Mouse (Mus musculus) lung, embryonic 16.5 days (tissue): ENCODE measurements around the gene Ttll12. TPM values are rescaled to one million over a fixed set of nuclear protein-coding genes. Genes with fewer than 3 reads are reported as not detected.

Experiments used
- ATAC-seq: fragments of 200-750 bp; cut with Nextera tagmentation; 2 replicates; pipeline ENCODE4 v1.8.0; 2017; ENCODE audit warnings: low read depth, mild to moderate bottlenecking, moderate library complexity
- H3K27ac ChIP-seq: fragments of 300-500 bp; sonication (generic); 2 replicates; pipeline ENCODE4 v1.5.1; 2014; ENCODE audit warnings: mild to moderate bottlenecking, control low read depth, low read length
- H3K27me3 ChIP-seq: fragments of 300-500 bp; sonication (generic); 2 replicates; pipeline ENCODE4 v1.6.1; 2014; ENCODE audit warnings: low read depth, low read length, mixed read lengths; ENCODE audit not compliant: control insufficient read depth, insufficient read depth
- H3K36me3 ChIP-seq: fragments of 300-500 bp; sonication (generic); 2 replicates; pipeline ENCODE4 v1.6.1; 2014; ENCODE audit warnings: low read length; ENCODE audit not compliant: control insufficient read depth, insufficient read depth
- H3K4me1 ChIP-seq: fragments of 300-500 bp; sonication (generic); replicated peaks from 2 replicates; pipeline ENCODE4 v1.6.1; 2014; ENCODE audit warnings: low read length, mixed read lengths; ENCODE audit not compliant: control insufficient read depth, insufficient read depth
- H3K4me2 ChIP-seq: fragments of 300-500 bp; sonication (generic); 2 replicates; pipeline ENCODE4 v1.6.1; 2014; ENCODE audit warnings: low read depth, low read length, control low read depth
- H3K4me3 ChIP-seq: fragments of 300-500 bp; sonication (generic); 2 replicates; pipeline ENCODE4 v1.5.1; 2014; ENCODE audit warnings: mild to moderate bottlenecking, low read length, control low read depth
- H3K9ac ChIP-seq: fragments of 300-500 bp; sonication (generic); 2 replicates; pipeline ENCODE4 v1.6.1; 2014; ENCODE audit warnings: low read length, control low read depth
- H3K9me3 ChIP-seq: fragments of 300-500 bp; sonication (generic); 2 replicates; pipeline ENCODE4 v1.6.1; 2016; ENCODE audit warnings: low read length; ENCODE audit not compliant: control insufficient read depth
- WGBS: fragments of 180-500 bp; shearing (Covaris S2); extraction: QIAGEN DNeasy Blood & Tissue Kit; methylation state at CpG from one replicate; pipeline ENCODE4 v1.1.7; 2014; 5-methylcytosine and 5-hydroxymethylcytosine counted together
- polyA plus RNA-seq: library from polyadenylated mRNA; unstranded; fragments of >200 nt; fragmentation: Nextera tagmentation; extraction: Ambion mirVana; gene quantifications from 2 replicates; pipeline ENCODE4 v1.2.1, GENCODE M21; 2015

Gene Ttll12
- polyA plus RNA-seq, 1 experiment from 2014 or later = 32.7 TPM

GRCm38 (mm10) chr15:83601185-83601584, 6.2 kb upstream of the Ttll12 start:
- peaks cover 3% of the 10 kb centered on the region; the same call in 1 of the 2 replicates for H3K4me1 ChIP-seq
- no peaks in the 10 kb centered on the region for H3K9me3 ChIP-seq
- no peak overlapping the region for H3K9ac ChIP-seq
- 69% methylated on average over 4 of the region's 4 CpGs for WGBS
- no peak overlapping the region for H3K27ac ChIP-seq
- no peak overlapping the region for H3K4me2 ChIP-seq
- H3K36me3 ChIP-seq = no peaks in the 10 kb centered on the region
- no peak for ATAC-seq
- no peaks in the 10 kb centered on the region for H3K27me3 ChIP-seq
- no peak overlapping the region for H3K4me3 ChIP-seq

- WGBS = 82% methylated on average over 4 of the region's 4 CpGs
- Histone ChIP-seq H3K9ac (no peak overlapping the region), H3K9me3 (no peaks in the 10 kb centered on the region), H3K36me3 (no peaks in the 10 kb centered on the region), H3K27me3 (no peaks in the 10 kb centered on the region), H3K27ac (no peak overlapping the region), H3K4me2 (no peak overlapping the region), H3K4me1 (peaks cover 13% of the 10 kb centered on the region), H3K4me3 (no peak overlapping the region)
- ATAC-seq = no peak
Measured at GRCm38 (mm10) chr15:83596833-83597232, 1.9 kb upstream of the Ttll12 start.

GRCm38 (mm10) chr15:83595364-83595711, 381 bp upstream of the Ttll12 start:
- H3K27ac ChIP-seq = no peak overlapping the region
- peak overlapping the region; percentile 87 for H3K9ac ChIP-seq
- 31% methylated on average over 7 of the region's 7 CpGs for WGBS
- peak overlapping the region; percentile 94 for H3K4me2 ChIP-seq
- peaks cover 13% of the 10 kb centered on the region for H3K4me1 ChIP-seq
- peak; percentile 15; the same call in 1 of the 2 replicates for ATAC-seq
- no peaks in the 10 kb centered on the region for H3K9me3 ChIP-seq
- no peaks in the 10 kb centered on the region for H3K27me3 ChIP-seq
- peak overlapping the region; percentile 83 for H3K4me3 ChIP-seq
- no peaks in the 10 kb centered on the region for H3K36me3 ChIP-seq

DNA sequence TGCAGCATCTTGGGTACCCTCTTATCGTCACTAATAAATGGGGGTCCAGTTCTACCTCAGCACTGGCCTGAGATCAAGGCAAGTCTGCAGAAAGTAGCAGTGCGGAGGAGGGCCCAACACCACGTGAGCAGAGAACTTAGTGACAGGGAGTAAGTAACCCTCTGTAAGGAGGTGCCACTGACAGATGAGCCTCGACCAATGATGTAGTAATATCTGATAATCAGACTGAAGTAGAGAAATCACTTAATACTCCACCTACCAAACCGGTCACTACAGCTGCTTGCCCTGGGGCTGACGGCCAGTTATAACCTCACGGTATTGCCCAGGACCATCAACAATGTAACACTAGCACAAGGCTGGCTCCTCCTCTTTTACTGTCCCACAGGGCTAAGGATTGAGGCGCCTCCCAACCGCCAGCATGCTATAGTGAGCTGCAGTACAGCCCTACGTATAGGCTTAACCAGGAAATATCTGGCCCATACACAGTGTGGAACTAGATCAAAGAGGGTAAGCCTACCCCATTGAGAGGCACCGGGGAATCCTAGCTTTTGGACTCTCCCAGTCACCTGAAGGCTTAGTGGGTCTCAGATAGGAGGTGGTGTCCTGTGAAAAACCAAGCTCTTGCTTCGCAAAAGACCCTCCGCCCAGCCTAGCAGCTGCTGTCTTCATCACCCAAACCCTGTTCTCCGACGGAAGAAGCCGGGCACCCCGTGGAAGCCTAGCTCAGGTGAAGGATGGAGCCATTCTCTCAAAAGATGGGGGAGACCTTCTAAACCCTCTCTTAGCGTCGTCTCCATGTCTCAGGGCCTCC, 1.1 kb downstream of the Ttll12 start:
- no peaks in the 10 kb centered on the region for H3K27me3 ChIP-seq
- H3K9me3 ChIP-seq = no peaks in the 10 kb centered on the region
- H3K4me3 ChIP-seq = peak overlapping the region; percentile 83
- peak overlapping the region; percentile 94 for H3K4me2 ChIP-seq
- peak overlapping the region; percentile 87 for H3K9ac ChIP-seq
- no peaks in the 10 kb centered on the region for H3K36me3 ChIP-seq
- peak; percentile 47 for ATAC-seq
- no peak overlapping the region; the same call in 1 of the 2 replicates for H3K27ac ChIP-seq
- H3K4me1 ChIP-seq = peaks cover 13% of the 10 kb centered on the region
- WGBS = 9% methylated on average over 19 of the region's 19 CpGs

GRCm38 (mm10) chr15:83593189-83593585, 1.8 kb downstream of the Ttll12 start:
- no peaks in the 10 kb centered on the region for H3K36me3 ChIP-seq
- ATAC-seq = no peak
- no peak overlapping the region for H3K27ac ChIP-seq
- H3K9ac ChIP-seq = no peak overlapping the region
- H3K9me3 ChIP-seq = no peaks in the 10 kb centered on the region
- H3K4me2 ChIP-seq = no peak overlapping the region
- no peaks in the 10 kb centered on the region for H3K27me3 ChIP-seq
- H3K4me3 ChIP-seq = no peak overlapping the region
- H3K4me1 ChIP-seq = peaks cover 13% of the 10 kb centered on the region

DNA sequence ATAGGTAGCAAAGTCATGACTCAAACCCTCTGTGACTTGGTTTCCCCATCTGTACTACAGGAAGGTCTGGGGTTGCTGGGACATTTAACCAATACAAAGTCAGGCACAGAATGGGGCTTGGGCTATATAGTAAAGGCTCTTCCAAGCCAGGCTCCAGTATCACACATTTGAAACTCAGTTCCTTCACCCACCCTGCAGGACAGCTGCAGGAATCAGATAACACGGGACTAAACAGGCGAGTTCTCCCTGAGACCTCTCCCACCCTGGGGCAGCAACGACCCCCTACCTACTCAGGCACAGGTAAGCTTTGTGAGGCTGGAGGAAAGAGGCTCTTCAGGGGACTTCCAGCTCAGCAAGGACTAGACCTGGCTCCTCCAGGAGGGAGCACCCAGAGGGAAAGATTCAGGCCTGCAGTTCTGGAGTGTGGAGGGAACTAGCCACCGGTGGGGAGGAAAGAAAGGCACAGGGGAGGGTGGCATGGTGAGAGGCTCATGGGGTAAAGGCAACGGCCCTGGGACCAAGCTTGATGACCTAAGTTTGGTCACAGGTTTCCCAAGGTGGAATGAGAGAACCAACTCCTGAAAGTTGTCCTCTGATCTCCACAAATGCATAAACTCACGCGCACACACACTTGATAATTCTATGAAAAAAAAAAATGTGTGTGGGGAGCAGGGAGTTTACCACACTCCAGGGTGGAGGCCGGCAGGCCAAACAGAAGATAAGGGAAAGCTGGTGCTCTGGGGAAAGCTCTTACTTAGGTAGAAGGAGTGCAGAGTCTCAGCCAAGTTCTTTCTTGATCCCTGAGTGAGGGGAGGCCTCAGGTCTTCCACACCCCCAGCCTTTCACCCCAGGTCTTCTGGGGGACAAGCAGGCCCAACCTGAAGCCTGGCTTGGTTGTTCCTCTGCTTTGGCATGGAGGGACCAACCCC, 2.4 kb downstream of the Ttll12 start:
- no peak for ATAC-seq
- H3K27ac ChIP-seq = no peak overlapping the region
- 65% methylated on average over 8 of the region's 8 CpGs for WGBS
- no peaks in the 10 kb centered on the region for H3K27me3 ChIP-seq
- H3K4me2 ChIP-seq = no peak overlapping the region
- H3K4me1 ChIP-seq = peaks cover 13% of the 10 kb centered on the region
- no peaks in the 10 kb centered on the region for H3K9me3 ChIP-seq
- H3K36me3 ChIP-seq = no peaks in the 10 kb centered on the region; the same call in 1 of the 2 replicates
- H3K4me3 ChIP-seq = no peak overlapping the region
- H3K9ac ChIP-seq = no peak overlapping the region

GRCm38 (mm10) chr15:83591758-83592157, 3.2 kb downstream of the Ttll12 start:
- H3K27ac ChIP-seq = no peak overlapping the region
- no peak for ATAC-seq
- H3K4me1 ChIP-seq = peaks cover 13% of the 10 kb centered on the region
- H3K9ac ChIP-seq = no peak overlapping the region
- 80% methylated on average over 6 of the region's 6 CpGs for WGBS
- H3K4me2 ChIP-seq = no peak overlapping the region
- no peaks in the 10 kb centered on the region for H3K9me3 ChIP-seq
- H3K27me3 ChIP-seq = no peaks in the 10 kb centered on the region
- peaks cover 5% of the 10 kb centered on the region for H3K36me3 ChIP-seq
- H3K4me3 ChIP-seq = no peak overlapping the region

- WGBS = 93% methylated on average over 4 of the region's 4 CpGs
- no peaks in the 10 kb centered on the region for H3K27me3 ChIP-seq
- ATAC-seq = no peak
Measured at GRCm38 (mm10) chr15:83590841-83591240, 4.1 kb downstream of the Ttll12 start.

DNA sequence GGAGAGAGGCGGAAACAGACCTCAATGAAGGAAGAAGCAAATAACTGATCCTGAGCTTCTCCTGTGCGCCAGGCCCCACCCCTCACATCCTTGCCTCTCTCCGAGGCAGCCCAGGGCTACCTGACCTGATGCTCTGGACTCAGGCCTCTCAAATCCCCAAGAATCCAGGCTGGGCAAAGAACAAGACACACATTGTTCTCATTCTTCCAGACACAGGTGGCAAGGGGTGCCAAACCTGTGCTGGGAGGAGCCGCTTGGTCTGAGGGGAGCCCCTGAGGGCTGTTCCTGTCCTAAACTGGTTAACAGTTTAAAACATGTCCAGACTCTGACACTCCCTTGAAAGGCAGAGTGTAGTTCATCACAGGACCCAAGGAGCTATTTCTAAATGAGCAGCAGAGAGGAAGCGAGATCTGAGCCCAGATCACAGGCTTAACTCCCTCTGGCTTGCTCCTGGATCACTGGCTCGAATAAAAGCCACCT, 10.2 kb downstream of the Ttll12 start:
- Histone ChIP-seq H3K36me3 (peaks cover 41% of the 10 kb centered on the region), H3K9ac (no peak overlapping the region), H3K27ac (no peak overlapping the region), H3K9me3 (peaks cover 5% of the 10 kb centered on the region; the same call in 1 of the 2 replicates), H3K4me1 (no peaks in the 10 kb centered on the region), H3K4me3 (no peak overlapping the region), H3K27me3 (no peaks in the 10 kb centered on the region), H3K4me2 (no peak overlapping the region)
- ATAC-seq = no peak
- WGBS = 83% methylated on average over 6 of the region's 6 CpGs

More at GRCm38 (mm10) chr15:83590841-83591240, 4.1 kb downstream of the Ttll12 start:
- H3K4me3 ChIP-seq = no peak overlapping the region
- peaks cover 5% of the 10 kb centered on the region; the same call in 1 of the 2 replicates for H3K9me3 ChIP-seq
- H3K27ac ChIP-seq = no peak overlapping the region
- peaks cover 14% of the 10 kb centered on the region for H3K36me3 ChIP-seq
- no peak overlapping the region for H3K4me2 ChIP-seq
- H3K9ac ChIP-seq = no peak overlapping the region
- peaks cover 13% of the 10 kb centered on the region for H3K4me1 ChIP-seq
